Mouse (Mus musculus): Measurements from ENCODE around the gene Prkg1.
A peak's percentile ranks its signal among the peaks of the same experiment; 100 is the strongest.
"Not testable (repeated sequence)": the region's sequence is repeated elsewhere in the genome, so short reads cannot be mapped to it uniquely, and the experiment has no call there.

The Prkg1 gene

GRCm38 (mm10) chr19:31425199-31425598 lies 339.6 kb downstream of the Prkg1 start:
- DNase-seq, result no peak

GRCm38 (mm10) chr19:31424319-31424718 lies 340.5 kb downstream of the Prkg1 start:
- no peak for DNase-seq

GRCm38 (mm10) chr19:31413571-31413970 lies 351.3 kb downstream of the Prkg1 start:
- DNase-seq, result no peak

GRCm38 (mm10) chr19:31396096-31396495 lies 368.7 kb downstream of the Prkg1 start:
- DNase-seq, result no peak

- no peak for DNase-seq
Observed at GRCm38 (mm10) chr19:31385353-31385752, 379.5 kb downstream of the Prkg1 start.

- no peak for DNase-seq
Observed at GRCm38 (mm10) chr19:31383881-31384280, 381.0 kb downstream of the Prkg1 start.

GRCm38 (mm10) chr19:31370106-31370505 lies 394.7 kb downstream of the Prkg1 start:
- DNase-seq, result no peak

- no peak for DNase-seq
Observed at GRCm38 (mm10) chr19:31369116-31369515, 395.7 kb downstream of the Prkg1 start.

- no peak for DNase-seq
Observed at GRCm38 (mm10) chr19:31362051-31362450, 402.8 kb downstream of the Prkg1 start.

- no peak for DNase-seq
Observed at GRCm38 (mm10) chr19:31361575-31361974, 403.3 kb downstream of the Prkg1 start.

GRCm38 (mm10) chr19:31361161-31361560 lies 403.7 kb downstream of the Prkg1 start:
- peak; percentile 42 to 58 for DNase-seq

- DNase-seq, result no peak
Observed at GRCm38 (mm10) chr19:31354959-31355358, 409.9 kb downstream of the Prkg1 start.

GRCm38 (mm10) chr19:31352784-31353183 lies 412.0 kb downstream of the Prkg1 start:
- DNase-seq, result not testable (repeated sequence)

- no peak for DNase-seq
Observed at GRCm38 (mm10) chr19:31351796-31352195, 413.0 kb downstream of the Prkg1 start.

GRCm38 (mm10) chr19:31342150-31342549 lies 422.7 kb downstream of the Prkg1 start:
- DNase-seq, result peak in 1 of 2 experiments; percentile 42

- no peak for DNase-seq
Observed at GRCm38 (mm10) chr19:31340898-31341297, 423.9 kb downstream of the Prkg1 start.

- no peak for DNase-seq
Observed at GRCm38 (mm10) chr19:31338355-31339101, 426.3 kb downstream of the Prkg1 start.

- DNase-seq, result no peak
Observed at GRCm38 (mm10) chr19:31337863-31338217, 427.0 kb downstream of the Prkg1 start.

- no peak for DNase-seq
Observed at GRCm38 (mm10) chr19:31337163-31337862, 427.5 kb downstream of the Prkg1 start.

- no peak for DNase-seq
Observed at GRCm38 (mm10) chr19:31336381-31336780, 428.5 kb downstream of the Prkg1 start.

GRCm38 (mm10) chr19:31329893-31330292 lies 434.9 kb downstream of the Prkg1 start:
- no peak for DNase-seq

GRCm38 (mm10) chr19:31304760-31305159 lies 460.1 kb downstream of the Prkg1 start:
- no peak for DNase-seq

GRCm38 (mm10) chr19:31291231-31291630 lies 473.6 kb downstream of the Prkg1 start:
- DNase-seq, result no peak

- no peak for DNase-seq
Observed at GRCm38 (mm10) chr19:31284581-31284980, 480.3 kb downstream of the Prkg1 start.

All from lung, adult 18-20 months (tissue).